Mouse (Mus musculus) spleen, postnatal 14 days (tissue): ENCODE results near the gene Hpcal1.
A peak's percentile ranks its signal among the peaks of the same experiment; 100 is the strongest.
"Not testable (repeated sequence)": the region's sequence is repeated elsewhere in the genome, so short reads cannot be mapped to it uniquely, and the experiment has no call there.

Experiments used
- DNase-seq, 2 experiments: peaks; one replicate each; pipeline ENCODE4 v3.0.0; 2021 to 2022; ENCODE audit warnings: low spot score in 2 of 2

Hpcal1 gene

DNA sequence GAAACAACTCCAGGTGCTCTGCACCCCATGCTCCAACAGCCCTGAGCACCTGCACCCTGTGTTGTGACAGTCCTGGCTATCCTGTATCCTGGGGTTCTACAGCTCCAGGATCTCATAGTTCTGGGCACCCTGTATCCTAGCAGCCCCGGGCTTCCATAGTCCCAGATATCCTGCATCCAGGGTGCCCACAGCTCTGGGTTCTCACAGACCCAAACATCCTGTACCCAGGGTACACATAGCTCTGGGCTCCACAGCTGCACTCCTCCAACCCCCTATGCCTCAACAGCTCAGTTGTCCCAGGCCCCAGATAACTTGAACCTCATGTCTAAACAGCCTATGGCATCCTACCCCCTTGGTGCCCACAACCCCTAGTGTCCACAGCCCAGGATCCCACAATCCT, 49.6 kb downstream of the Hpcal1 start:
- no peak for DNase-seq

DNA sequence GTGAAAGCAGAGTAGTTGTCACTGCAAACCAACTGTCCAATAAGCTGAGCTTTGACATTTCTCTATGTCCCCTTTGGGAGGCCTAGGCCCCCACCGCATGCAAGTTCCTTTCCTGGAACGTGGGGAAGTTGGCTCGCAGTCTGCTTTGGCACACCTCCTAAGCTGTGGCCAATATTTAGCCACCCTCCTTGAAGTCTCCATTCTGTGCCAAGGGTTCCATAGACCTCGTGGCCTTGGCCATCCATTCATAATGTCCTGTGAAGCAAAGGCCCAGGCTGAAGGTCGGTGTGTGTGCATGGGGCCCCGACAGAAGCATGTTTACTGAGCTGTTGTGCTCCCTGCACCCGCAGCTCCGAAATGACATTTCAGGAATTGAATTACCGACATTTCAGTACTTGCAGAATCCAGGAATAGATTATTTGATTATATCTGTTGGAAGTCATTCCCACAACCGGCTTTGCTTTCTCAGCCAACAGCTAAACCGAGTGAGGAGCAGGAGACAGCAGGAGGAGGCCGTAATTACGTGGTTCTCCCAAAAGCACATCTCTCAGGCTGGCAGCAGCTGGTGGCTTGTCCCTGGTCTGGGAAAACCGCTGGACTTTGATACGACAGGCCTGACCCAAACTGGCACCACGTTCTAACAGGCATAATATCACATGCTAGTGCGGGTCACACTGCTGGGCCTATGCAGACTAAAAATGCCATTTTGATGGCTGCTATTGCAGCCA, 51.1 kb downstream of the Hpcal1 start:
- no peak for DNase-seq

- DNase-seq: no peak
Measured at GRCm38 (mm10) chr12:17742571-17743321, 52.1 kb downstream of the Hpcal1 start.

- no peak for DNase-seq
Measured at GRCm38 (mm10) chr12:17745431-17745830, 54.8 kb downstream of the Hpcal1 start.

DNA sequence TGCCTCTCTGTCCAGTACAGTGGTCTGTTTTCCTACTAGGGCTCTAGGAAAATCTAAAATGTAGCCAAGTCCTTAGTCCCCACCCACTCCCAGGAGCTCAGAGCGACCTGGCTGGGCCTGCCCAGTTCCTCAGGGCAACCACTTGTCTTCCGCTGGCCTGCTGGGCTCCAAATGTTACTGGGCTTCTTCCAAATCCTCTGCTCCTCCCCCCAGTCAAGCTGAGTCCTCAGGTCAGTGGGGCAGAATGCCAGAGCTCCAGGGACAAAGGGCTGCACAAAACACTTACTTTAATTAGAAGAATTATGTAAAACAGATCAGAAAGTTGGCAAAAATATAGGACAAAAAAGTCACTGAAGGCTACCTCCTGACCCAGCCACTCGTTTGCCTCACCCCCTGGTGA, 56.1 kb downstream of the Hpcal1 start:
- no peak for DNase-seq

GRCm38 (mm10) chr12:17747191-17748154, 56.8 kb downstream of the Hpcal1 start:
- no peak for DNase-seq

- DNase-seq: no peak
Measured at GRCm38 (mm10) chr12:17748155-17748529, 57.5 kb downstream of the Hpcal1 start.

- no peak for DNase-seq
Measured at GRCm38 (mm10) chr12:17749784-17750183, 59.1 kb downstream of the Hpcal1 start.

DNA sequence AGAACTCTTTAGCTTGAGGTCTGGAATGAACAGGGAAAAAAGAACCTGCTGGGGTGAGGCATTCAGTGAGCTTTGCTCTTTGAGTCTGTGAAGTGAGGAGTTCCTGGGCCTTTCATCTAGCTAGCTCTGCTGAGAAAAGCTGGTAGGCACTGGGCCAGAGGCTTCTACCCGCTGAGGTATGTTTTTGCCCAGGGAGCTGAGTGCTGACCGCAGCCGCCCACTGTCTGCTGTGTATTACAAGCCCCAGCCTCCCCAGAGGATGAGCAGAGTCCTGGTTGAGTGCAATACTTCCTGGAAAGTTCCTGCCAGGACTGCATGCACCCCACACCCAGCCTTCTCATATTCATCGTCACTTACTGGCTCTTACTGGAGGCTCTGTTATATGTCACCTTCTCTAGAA, 59.8 kb downstream of the Hpcal1 start:
- no peak for DNase-seq

DNA sequence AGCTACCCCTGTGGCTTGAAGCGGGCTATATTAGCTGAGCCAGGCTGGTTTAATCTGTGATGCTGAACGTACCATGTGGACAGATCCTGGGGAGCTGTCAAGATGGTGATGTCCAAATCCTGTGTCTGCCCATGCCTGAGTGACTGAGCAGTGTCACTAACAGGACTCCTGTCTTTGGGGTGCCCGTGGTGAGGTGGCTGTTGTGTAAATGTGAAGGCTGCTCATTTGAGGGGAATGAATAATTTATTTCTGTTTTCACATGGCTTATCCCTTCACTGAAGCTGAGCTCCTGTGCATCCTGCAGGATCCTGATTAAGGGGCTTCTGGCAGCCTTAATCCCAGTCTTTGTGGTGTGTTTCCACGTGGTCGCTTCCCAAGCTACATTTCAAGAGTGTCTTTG, 62.2 kb downstream of the Hpcal1 start:
- DNase-seq: no peak

GRCm38 (mm10) chr12:17754771-17755170, 64.1 kb downstream of the Hpcal1 start:
- no peak for DNase-seq

DNA sequence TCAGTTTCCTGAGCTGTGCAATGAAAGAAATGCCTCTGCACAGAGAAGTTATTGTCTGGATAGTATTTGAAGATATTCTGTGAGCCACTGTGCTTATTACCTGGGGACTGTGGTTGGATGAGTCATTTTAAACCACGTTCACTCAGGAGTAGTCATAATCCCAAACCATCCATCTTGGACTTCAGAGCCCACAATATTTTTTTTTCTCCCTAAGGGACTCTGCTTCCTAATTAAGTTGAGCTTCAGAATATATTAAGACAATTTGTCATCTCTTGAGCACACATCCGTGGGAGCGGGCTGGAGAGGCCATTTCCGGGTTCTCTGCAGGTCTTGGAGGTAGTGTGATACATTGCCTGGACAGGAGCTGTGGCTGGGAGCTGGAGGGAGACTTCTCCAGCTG, 66.2 kb downstream of the Hpcal1 start:
- DNase-seq: no peak

DNA sequence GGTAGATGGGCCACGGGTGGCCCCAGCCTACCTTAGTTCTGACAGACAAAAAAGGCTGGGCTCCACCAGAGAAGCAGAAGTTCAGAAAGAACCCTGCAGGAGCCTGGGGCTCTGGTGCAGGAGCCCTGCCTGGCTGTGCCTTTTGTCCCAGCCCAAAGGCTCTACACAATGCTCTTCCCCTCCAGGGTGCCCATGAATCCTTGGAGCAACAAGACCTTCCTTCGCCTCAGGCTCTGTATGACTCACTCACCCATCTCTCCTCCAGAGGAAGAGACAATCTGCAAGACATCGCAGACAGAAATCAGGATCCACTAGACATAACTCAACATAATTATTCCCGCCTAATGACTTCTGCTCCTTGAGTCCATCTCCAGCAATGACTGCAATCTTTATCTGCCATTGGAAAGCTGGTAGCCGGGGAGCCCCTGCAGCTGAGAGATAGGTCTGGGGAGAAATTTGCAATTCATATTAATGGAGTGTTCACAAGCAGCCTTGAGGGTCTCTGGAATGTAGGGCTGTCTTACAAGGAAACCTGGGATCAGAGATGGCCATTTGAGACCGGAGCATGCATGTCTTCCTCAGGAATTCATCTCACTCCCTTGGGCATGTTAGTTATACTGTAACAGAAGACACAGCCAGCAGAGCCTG, 71.8 kb downstream of the Hpcal1 start:
- DNase-seq: no peak

GRCm38 (mm10) chr12:17763054-17763453, 72.4 kb downstream of the Hpcal1 start:
- DNase-seq: no peak

DNA sequence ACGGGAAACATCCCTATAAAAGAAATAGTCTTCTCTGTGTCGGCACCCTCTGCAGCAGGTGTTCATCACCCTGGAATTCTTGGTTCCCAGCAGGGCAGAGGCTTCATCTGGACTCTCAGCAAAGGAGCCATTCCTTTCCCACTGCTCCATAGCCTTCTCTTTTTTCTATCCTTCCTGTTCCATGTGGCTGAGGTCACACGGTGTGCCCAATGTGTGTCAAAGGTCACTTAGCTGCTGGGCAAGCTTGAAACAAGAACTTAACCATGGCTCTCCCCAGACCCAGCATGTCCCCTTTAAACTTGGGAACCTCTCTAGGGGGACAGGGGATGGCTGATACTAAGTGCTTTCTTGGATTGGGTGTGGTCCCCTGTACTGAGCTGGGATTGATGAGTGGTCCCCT, 73.3 kb downstream of the Hpcal1 start:
- no peak for DNase-seq

DNA sequence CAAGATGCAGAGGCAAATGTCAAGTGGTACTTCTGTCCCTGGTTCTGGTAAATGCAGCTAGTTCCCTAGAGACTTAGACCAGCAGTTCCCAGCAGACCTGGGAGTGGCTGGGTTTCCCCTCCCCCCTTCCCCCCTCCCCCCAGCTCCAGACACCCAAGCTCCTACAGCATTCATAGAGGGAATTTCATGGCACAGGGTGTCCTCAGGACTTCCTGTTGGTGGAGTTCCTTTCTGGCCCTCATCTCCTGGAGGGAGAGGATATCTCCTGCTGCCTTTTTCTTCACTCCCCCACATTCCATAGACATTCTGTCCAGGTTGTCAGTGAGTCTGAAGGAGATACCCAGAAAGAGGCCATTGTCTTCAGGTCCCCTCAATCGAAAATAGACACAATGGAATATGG, 76.9 kb downstream of the Hpcal1 start:
- not testable (repeated sequence) for DNase-seq

DNA sequence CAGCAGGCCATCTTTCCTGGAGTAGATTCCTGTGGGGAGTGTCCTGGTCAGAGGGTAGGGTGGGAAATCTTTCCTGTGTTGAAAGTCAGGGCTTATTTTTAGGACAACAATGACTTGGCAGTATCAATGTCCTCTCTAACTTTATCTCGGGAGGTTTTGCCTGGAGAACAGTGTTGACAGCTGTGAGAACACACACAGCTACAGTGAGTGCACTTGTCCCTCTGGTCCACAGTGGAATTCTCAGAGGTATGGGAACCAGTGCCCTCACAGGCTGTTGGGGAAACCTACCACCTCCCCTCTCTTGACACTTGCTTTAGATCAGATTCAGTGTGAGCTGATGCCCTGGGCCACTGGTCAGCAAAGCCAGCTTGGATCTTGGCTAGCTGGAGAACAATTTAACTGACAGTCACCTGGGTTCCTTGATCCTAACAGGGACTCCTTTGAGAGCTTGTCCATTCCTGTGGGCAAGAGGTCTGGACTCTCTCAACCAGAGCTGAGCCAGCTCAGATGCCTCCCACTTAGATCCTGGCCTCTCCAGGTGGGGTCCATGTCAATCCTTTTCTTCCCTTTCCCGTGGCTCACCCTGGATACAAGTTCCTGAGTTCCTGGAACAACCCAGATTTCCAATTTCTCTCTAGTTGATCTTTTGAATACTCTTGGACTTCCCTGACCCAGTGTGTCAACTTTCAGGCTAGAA, 79.0 kb downstream of the Hpcal1 start:
- no peak for DNase-seq

- DNase-seq: no peak
Measured at GRCm38 (mm10) chr12:17770538-17770937, 79.9 kb downstream of the Hpcal1 start.

- not testable (repeated sequence) for DNase-seq
Measured at GRCm38 (mm10) chr12:17773721-17774120, 83.1 kb downstream of the Hpcal1 start.

- not testable (repeated sequence) for DNase-seq
Measured at GRCm38 (mm10) chr12:17774842-17775241, 84.2 kb downstream of the Hpcal1 start.

DNA sequence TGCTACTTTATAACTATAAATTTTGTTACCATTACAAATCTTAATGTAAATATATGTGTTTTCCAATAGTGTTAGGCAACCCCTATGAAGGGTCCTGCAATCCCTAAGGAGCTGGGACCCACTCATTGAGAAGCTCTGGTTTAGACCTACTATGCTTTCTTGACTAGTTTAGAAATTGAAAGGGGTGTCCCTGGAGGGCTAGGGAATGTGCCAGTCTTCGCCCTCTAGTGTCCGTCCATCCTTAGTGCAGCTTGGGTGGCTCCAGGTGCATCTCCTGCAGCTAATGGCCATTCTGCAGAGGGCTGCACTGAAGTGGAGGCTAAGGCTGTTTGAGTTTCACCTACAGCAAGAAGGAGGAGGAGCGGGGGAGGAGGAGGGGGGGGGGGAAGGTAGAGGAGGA, 87.7 kb downstream of the Hpcal1 start:
- peak in 1 of 2 experiments; percentile 9 for DNase-seq
